Mouse (Mus musculus): ENCODE results near the gene Sart3. TPM values are rescaled to one million over a fixed set of nuclear protein-coding genes. Genes with fewer than 3 reads are reported as not detected.

Gene Sart3
- polyA plus RNA-seq, 1 experiment from 2014 or later = 44.4 TPM

DNA sequence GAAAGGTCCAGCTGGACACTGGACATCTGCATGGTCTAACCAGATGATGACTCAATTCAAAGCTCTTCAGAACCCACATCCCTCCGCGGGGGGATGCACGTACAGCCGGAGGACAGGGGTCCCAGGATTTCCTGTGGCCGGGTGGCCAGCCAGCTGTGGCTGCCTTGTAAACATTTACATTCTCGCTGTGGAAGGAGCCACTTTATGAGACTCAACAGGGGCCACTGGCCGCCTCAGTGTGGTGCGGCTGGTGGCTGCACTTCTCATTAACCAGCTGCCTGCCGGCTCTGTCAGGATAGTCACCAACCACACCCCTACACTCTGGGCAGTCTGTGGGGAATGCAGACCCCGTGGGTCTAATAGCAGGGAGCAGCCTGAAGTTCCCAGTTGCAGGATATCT lies 34.1 kb upstream of the Sart3 start:
- WGBS = 33% methylated on average over 10 of the region's 10 CpGs
- H3K9me3 ChIP-seq (replicated peaks) = peaks cover 5% of the 10 kb centered on the region
- H3K36me3 ChIP-seq = no peaks in the 10 kb centered on the region
- peaks cover 9% of the 10 kb centered on the region for H3K4me1 ChIP-seq (replicated peaks)
- 0 out of 2 replicates have a peak, but pooled peaks cover 5% of the 10 kb centered on the region for H3K27me3 ChIP-seq (replicated peaks)
- H3K9ac ChIP-seq = no peak overlapping the region
- no peak overlapping the region for H3K27ac ChIP-seq (ENCODE audit: poor library complexity, severe bottlenecking)
- no peak overlapping the region for H3K4me3 ChIP-seq
- ATAC-seq (ENCODE audit: insufficient number of reproducible peaks, low FRiP score) = no peak
- no peak overlapping the region for H3K4me2 ChIP-seq

DNA sequence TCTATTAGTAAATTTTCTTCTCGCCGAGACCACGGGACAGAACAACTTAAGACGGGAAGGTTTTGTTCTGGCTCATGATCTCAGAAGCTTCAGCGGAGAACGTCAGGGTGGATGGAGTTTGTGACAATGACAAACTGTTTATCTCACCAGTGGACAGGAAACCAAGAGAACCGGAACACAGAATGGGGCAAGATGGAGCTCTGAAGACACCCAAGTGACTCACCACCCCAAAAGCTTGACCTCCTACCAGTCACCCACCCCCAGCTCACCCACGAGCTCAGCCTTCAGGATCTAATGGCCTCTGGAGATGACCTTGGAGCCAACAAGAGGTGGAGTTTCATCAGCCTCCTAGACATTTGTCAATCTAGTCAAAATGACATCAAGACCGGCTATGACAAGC lies 33.0 kb upstream of the Sart3 start:
- H3K9me3 ChIP-seq (replicated peaks) = 0 out of 2 replicates have a peak, but pooled peaks cover 2% of the 10 kb centered on the region
- ATAC-seq (ENCODE audit: insufficient number of reproducible peaks, low FRiP score) = no peak
- H3K4me1 ChIP-seq (replicated peaks) = peaks cover 15% of the 10 kb centered on the region
- no peak overlapping the region for H3K4me3 ChIP-seq
- no peaks in the 10 kb centered on the region for H3K36me3 ChIP-seq
- H3K4me2 ChIP-seq = no peak overlapping the region
- H3K27ac ChIP-seq (ENCODE audit: poor library complexity, severe bottlenecking) = no peak overlapping the region
- H3K9ac ChIP-seq = no peak overlapping the region
- 0 out of 2 replicates have a peak, but pooled peaks cover 5% of the 10 kb centered on the region for H3K27me3 ChIP-seq (replicated peaks)
- 86% methylated on average over 9 of the region's 9 CpGs for WGBS

DNA sequence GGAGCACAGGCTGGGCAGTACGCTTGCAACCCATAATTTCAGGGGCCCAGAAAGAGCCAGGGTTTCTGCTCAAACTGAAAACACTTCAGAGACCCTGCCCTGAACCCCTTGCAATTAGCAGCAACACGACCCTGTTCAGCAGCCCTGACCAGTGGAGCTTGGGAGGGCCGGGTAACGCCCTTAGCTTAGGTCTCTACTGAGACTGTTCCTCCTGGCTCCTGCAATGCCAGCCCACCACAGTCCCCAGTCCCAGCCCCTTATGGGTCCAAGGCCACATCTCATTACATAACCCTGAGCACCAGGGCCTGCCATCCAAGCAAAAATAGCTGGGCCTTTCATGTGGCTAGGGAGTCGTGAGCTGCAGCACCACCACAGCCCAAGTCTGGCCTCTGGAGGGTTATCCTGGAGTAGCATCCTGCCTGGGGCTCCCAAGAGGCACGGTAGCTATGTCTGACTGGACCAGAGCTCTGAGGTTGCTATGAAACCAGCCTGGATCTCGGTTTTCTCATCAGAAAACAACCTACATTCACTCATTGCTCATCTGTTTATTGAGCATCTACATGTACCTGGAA lies 32.2 kb upstream of the Sart3 start:
- no peak overlapping the region for H3K27ac ChIP-seq (ENCODE audit: poor library complexity, severe bottlenecking)
- H3K27me3 ChIP-seq (replicated peaks) = 0 out of 2 replicates have a peak, but pooled peaks cover 7% of the 10 kb centered on the region
- no peak overlapping the region for H3K4me2 ChIP-seq
- no peaks in the 10 kb centered on the region for H3K36me3 ChIP-seq
- H3K9ac ChIP-seq = no peak overlapping the region
- no peaks in the 10 kb centered on the region for H3K9me3 ChIP-seq (replicated peaks)
- 56% methylated on average over 7 of the region's 7 CpGs for WGBS
- H3K4me3 ChIP-seq = no peak overlapping the region
- H3K4me1 ChIP-seq (replicated peaks) = peaks cover 22% of the 10 kb centered on the region
- no peak for ATAC-seq (ENCODE audit: insufficient number of reproducible peaks, low FRiP score)

DNA sequence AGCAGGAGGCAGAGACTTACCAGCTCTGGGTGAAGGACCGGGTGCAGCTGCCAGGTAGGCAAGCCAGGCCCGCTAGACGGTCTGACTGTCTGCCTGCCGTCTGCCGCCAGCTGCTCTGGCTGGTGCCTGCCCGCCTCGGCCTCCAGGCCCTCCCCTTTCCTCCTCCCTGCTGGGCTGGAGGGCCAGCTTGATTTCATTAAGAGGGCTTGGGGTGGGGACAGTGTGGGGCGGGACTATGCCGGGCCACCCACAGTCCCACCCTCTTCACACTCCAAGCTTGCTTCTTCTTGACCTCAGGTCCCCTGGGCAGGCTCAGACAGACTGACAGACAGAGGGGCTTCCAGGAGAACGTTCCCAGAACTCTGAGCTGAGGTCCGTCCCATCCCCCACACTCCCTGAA lies 28.0 kb upstream of the Sart3 start, which contains the start of gene Tmem119:
Gene Tmem119 (minus strand): TSS at position 237 of the 400 bp plus-strand sequence.
- Histone ChIP-seq H3K27ac (ENCODE audit: poor library complexity, severe bottlenecking) (peak within 1 kb of the TSS; percentile 28), H3K4me3 (peak within 1 kb of the TSS; percentile 40), H3K9ac (peak within 1 kb of the TSS; percentile 64), H3K4me1 (replicated peaks) (peaks cover 36% of the 10 kb centered on the region), H3K4me2 (peak within 1 kb of the TSS; percentile 60), H3K36me3 (no peaks in the 10 kb centered on the region), H3K27me3 (replicated peaks) (peaks cover 27% of the 10 kb centered on the region), H3K9me3 (replicated peaks) (no peaks in the 10 kb centered on the region)
- ATAC-seq (ENCODE audit: insufficient number of reproducible peaks, low FRiP score) = peak; percentile 83
- WGBS = under 1% methylated on average over 11 of the region's 11 CpGs

DNA sequence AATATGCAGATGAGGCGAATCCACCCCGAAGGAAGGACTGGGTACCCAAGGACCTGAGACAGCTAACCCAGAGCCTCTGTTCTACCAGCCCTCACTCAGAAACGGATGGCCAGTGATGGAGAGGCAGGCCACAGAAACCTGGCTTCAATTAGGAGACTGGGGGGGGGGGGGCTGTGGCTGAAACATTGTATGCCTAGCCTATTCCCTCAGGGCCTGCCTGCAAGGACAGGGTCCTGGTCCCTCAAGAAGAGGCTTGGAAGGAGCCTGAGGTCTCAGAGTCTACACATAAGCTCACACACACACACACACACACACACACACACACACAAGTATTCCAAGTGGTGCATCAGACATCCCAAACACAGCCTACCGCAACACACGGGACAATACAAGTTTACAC lies 27.4 kb upstream of the Sart3 start:
- Histone ChIP-seq H3K9me3 (replicated peaks) (no peaks in the 10 kb centered on the region), H3K4me1 (replicated peaks) (peaks cover 36% of the 10 kb centered on the region), H3K27ac (ENCODE audit: poor library complexity, severe bottlenecking) (peak overlapping the region; percentile 28), H3K4me3 (peak overlapping the region; percentile 40), H3K4me2 (peak overlapping the region; percentile 60), H3K27me3 (replicated peaks) (peaks cover 33% of the 10 kb centered on the region), H3K36me3 (no peaks in the 10 kb centered on the region), H3K9ac (peak overlapping the region; percentile 64)
- WGBS = 34% methylated on average over 5 of the region's 5 CpGs
- no peak for ATAC-seq (ENCODE audit: insufficient number of reproducible peaks, low FRiP score)

DNA sequence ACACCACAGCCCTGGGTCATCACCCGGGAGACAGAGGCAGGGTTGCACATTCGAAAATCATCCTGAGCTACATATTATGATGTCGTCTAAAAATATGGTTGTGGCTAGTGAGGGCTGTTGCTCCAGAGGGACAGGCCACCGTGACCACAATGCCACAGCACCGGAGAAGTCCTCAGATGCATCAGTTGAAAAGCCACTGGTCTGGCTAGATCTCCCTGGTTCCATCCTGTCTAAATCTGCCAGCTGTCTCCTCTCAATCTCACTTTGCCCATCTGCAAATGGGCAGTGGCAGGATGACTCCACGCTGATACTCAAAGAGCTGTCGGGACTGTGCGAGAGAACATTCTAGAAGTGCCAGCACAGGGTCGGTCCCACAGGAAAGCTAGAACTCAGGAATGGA lies 26.2 kb upstream of the Sart3 start:
- peak overlapping the region; percentile 60 for H3K4me2 ChIP-seq
- WGBS = 68% methylated on average over 9 of the region's 9 CpGs
- ATAC-seq (ENCODE audit: insufficient number of reproducible peaks, low FRiP score) = no peak
- 0 out of 2 replicates have a peak, but pooled peaks cover 3% of the 10 kb centered on the region for H3K36me3 ChIP-seq
- no peak overlapping the region for H3K4me3 ChIP-seq
- no peak overlapping the region for H3K9ac ChIP-seq
- no peak overlapping the region for H3K27ac ChIP-seq (ENCODE audit: poor library complexity, severe bottlenecking)
- peaks cover 35% of the 10 kb centered on the region for H3K27me3 ChIP-seq (replicated peaks)
- peaks cover 36% of the 10 kb centered on the region for H3K4me1 ChIP-seq (replicated peaks)
- no peaks in the 10 kb centered on the region for H3K9me3 ChIP-seq (replicated peaks)

DNA sequence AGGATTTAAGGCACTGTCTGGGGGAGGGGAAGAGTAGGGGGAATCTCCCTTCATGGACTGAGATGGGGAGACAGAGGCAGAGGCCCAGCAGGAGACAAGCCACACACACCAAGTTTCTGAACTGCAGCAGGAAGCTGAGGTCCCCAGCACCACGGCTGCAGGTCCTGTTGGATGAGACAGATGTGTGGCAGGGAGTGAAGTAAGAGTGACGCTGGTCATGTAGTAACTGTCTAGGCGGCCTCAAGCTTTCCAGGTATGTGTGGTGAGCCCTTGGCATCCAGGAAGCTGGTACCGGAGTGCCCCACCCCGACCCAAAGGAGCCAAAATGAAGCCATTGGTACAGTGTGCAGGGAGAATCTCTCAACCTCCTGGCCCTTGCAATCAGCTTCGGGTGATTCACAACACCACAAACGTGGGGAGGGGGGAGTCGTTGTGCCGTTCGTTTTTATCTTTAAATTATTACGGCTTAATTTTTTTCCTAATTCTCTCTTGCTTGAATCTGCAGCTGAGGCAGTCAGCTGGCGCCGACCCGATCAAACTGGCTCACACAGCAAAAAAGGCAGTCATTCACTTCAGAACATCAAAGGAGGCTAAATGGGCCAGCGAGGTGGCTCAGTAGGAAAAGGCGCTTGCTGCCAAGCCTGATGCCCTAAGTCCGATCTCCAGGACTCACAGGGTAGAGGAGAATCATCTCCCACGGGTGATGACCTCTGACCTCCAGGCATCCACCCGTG lies 25.0 kb upstream of the Sart3 start:
- Histone ChIP-seq H3K36me3 (0 out of 2 replicates have a peak, but pooled peaks cover 3% of the 10 kb centered on the region), H3K4me2 (peak overlapping the region; percentile 53), H3K4me3 (0 out of 2 replicates have a peak overlapping the region, but pooled peaks have one; percentile 17), H3K27me3 (replicated peaks) (peaks cover 35% of the 10 kb centered on the region), H3K9ac (peak overlapping the region; percentile 4), H3K9me3 (replicated peaks) (no peaks in the 10 kb centered on the region), H3K27ac (ENCODE audit: poor library complexity, severe bottlenecking) (peak overlapping the region; percentile 50), H3K4me1 (replicated peaks) (peaks cover 36% of the 10 kb centered on the region)
- WGBS = 20% methylated on average over 19 of the region's 19 CpGs
- ATAC-seq (ENCODE audit: insufficient number of reproducible peaks, low FRiP score) = no peak

DNA sequence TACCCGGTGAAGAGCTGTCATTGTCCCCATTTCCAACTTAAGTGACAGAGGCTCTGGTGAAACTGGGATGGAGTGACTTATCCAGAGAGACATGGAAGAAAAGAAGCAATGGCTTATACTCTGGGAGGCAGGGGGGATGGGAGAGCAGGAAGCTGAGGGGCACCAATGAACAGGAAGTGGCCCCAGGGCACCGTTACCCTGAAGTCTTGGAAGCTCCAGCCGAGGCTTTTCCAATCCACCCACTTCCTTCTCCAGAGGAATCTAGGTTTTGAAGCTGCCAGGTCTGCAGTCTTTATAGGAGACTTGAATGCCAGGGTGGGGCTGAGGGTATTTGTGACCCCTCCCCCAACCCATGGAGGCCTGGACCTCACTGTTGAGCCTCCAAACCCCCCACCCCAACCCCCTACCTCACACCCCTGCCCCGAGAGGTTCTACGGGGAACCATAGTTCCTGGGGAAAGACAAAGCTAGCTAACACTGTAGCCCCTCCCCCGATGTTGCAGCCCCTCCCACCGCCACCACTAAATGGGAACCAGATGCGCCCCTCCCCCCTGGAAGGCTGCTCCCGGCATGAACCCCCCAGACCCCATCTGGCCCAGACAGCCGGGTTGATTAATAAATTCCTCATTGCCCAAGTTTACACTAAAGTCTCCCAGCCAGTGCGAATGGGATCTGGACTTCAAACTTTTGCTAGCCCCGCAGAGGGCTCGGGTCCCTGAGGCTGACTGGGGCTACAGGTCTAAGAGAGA lies 24.3 kb upstream of the Sart3 start:
- H3K27me3 ChIP-seq (replicated peaks) = peaks cover 35% of the 10 kb centered on the region
- H3K27ac ChIP-seq (ENCODE audit: poor library complexity, severe bottlenecking) = peak overlapping the region; percentile 50
- peak overlapping the region; percentile 17; the same call in 1 of the 2 replicates for H3K4me3 ChIP-seq
- peaks cover 36% of the 10 kb centered on the region for H3K4me1 ChIP-seq (replicated peaks)
- no peaks in the 10 kb centered on the region for H3K9me3 ChIP-seq (replicated peaks)
- 6% methylated on average over 13 of the region's 13 CpGs for WGBS
- peak; percentile 30 for ATAC-seq (ENCODE audit: insufficient number of reproducible peaks, low FRiP score)
- 0 out of 2 replicates have a peak, but pooled peaks cover 3% of the 10 kb centered on the region for H3K36me3 ChIP-seq
- H3K9ac ChIP-seq = peak overlapping the region; percentile 4; the same call in 1 of the 2 replicates
- H3K4me2 ChIP-seq = peak overlapping the region; percentile 53

DNA sequence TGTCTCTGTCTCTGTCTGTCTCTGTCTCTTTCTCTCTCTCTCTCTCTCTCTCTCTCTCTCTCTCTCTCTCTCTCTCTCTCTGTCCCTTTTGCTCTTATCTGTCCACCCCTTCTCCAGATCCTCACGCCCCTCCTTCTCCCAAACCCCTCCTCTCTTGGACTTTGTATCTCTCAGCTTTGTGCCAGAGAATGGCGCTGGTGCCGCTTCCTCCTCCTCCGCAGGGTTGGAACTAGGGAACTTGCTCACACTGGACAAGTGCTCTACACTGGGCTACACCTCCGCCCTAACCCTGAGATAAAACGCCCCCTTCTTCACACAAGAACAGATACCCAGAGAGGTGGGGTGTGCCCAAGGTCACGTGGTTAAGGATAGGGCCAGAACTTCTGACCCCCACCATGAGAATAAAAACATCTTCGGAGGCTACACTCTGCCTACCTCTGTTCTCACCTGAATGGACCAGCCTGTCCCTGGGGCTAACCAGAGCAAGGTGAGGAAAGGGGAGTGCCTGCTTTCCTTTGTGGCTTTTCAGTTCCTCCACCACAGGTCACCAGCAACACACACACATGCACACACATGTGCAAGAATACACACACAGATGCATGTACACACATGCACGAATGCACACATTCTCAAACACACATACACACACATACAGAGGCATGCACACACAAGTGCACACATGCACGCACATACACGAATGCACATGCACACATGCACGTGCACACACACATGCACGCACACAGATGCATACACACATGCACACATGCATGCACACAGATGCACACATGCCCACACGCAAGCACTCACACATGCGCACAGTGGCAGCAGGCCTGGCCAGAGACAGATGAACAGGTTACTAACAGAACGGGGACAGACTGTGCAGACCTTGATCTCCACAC lies 19.1 kb upstream of the Sart3 start:
- Histone ChIP-seq H3K4me1 (replicated peaks) (peaks cover 28% of the 10 kb centered on the region), H3K9me3 (replicated peaks) (no peaks in the 10 kb centered on the region), H3K4me2 (no peak overlapping the region), H3K27me3 (replicated peaks) (peaks cover 16% of the 10 kb centered on the region), H3K27ac (ENCODE audit: poor library complexity, severe bottlenecking) (no peak overlapping the region), H3K36me3 (0 out of 2 replicates have a peak, but pooled peaks cover 3% of the 10 kb centered on the region), H3K4me3 (no peak overlapping the region), H3K9ac (no peak overlapping the region)
- no peak for ATAC-seq (ENCODE audit: insufficient number of reproducible peaks, low FRiP score)
- 69% methylated on average over 16 of the region's 16 CpGs for WGBS

DNA sequence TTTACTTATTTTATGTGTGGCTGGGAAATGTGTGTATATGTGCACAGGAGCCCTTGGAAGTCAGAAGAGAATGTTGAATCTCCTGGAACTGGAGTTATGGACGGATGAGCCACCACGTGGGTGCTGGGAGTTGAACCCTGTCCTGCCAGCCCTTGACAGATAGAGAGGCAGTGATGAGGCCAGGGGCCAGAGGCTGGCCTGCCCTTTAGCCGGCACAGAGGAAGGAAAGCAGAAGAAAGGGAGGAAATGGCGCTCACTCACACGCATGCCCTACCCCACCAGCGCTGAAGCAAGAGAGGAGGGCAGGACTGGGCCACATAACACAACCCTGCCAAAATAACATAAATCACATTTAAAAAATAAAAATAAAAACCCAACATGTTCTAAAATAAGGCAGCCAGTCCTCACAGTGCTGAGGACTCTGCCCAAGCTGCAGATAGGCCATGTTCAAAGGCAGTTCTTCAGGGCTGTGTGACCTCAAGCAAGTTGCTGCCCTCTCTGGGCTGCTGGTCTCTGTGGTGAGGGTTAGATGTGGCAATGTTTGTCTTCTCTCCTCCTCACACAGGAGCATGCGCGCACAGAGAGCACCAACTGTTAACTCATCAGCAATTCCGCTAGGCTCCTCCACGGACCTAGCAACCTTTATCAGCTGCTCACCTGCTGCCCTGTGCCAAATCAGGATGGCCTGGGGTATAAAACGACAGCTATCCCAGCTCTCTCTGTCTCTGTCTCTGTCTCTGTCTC lies 18.3 kb upstream of the Sart3 start:
- peaks cover 23% of the 10 kb centered on the region for H3K4me1 ChIP-seq (replicated peaks)
- H3K9ac ChIP-seq = no peak overlapping the region; the same call in 1 of the 2 replicates
- no peak overlapping the region for H3K4me2 ChIP-seq
- H3K27ac ChIP-seq (ENCODE audit: poor library complexity, severe bottlenecking) = no peak overlapping the region
- WGBS = 63% methylated on average over 11 of the region's 11 CpGs
- no peak for ATAC-seq (ENCODE audit: insufficient number of reproducible peaks, low FRiP score)
- H3K9me3 ChIP-seq (replicated peaks) = no peaks in the 10 kb centered on the region
- no peak overlapping the region for H3K4me3 ChIP-seq
- 0 out of 2 replicates have a peak, but pooled peaks cover 3% of the 10 kb centered on the region for H3K36me3 ChIP-seq
- peaks cover 12% of the 10 kb centered on the region for H3K27me3 ChIP-seq (replicated peaks)

Data from heart, embryonic 12.5 days (tissue).